Mouse (Mus musculus) small intestine, adult 2 months (tissue): ENCODE data around the gene Csnk2a2. TPM values are rescaled to one million over a fixed set of nuclear protein-coding genes. Genes with fewer than 3 reads are reported as not detected.
A peak's percentile ranks its signal among the peaks of the same experiment; 100 is the strongest.

ENCODE experiments used
- H3K27ac ChIP-seq: fragments of 200-500 bp; 2 replicates; pipeline ENCODE4 v1.5.1; 2012; ENCODE audit warnings: low read depth, low read length, control low read depth, inconsistent platforms; ENCODE audit not compliant: insufficient read depth
- H3K27me3 ChIP-seq: fragments of 200-500 bp; 2 replicates; pipeline ENCODE4 v1.6.1; 2012; ENCODE audit warnings: mild to moderate bottlenecking, moderate library complexity, low read length, inconsistent platforms; ENCODE audit not compliant: control insufficient read depth, insufficient read depth
- H3K36me3 ChIP-seq: fragments of 200-500 bp; 2 replicates; pipeline ENCODE4 v1.6.1; 2012; ENCODE audit warnings: mild to moderate bottlenecking, low read length, control low read depth, inconsistent platforms; ENCODE audit not compliant: control insufficient read depth, insufficient read depth
- H3K4me1 ChIP-seq: fragments of 200-500 bp; 2 replicates; pipeline ENCODE4 v1.6.1; 2012; ENCODE audit warnings: low read length, inconsistent platforms, mixed read lengths; ENCODE audit not compliant: control insufficient read depth, insufficient read depth, insufficient read length
- H3K4me3 ChIP-seq: fragments of 200-500 bp; 2 replicates; pipeline ENCODE4 v1.5.1; 2012; ENCODE audit warnings: low read depth, mild to moderate bottlenecking, control low read depth, inconsistent platforms, low read length, moderate library complexity
- CTCF ChIP-seq: fragments of 200-500 bp; IDR thresholded peaks from 2 replicates; pipeline ENCODE4 v1.5.1; 2012; ENCODE audit warnings: low read depth, mild to moderate bottlenecking, control low read depth, inconsistent platforms, low read length, moderate library complexity, mixed read lengths; ENCODE audit not compliant: insufficient replicate concordance, insufficient read length; ENCODE audit errors: extremely low read depth
- POLR2A ChIP-seq: fragments of 200-500 bp; IDR thresholded peaks from 2 replicates; pipeline ENCODE4 v1.6.1; 2012; ENCODE audit warnings: low read depth, mild to moderate bottlenecking, control low read depth, inconsistent platforms, low read length, moderate library complexity
- WGBS: fragments of 180-500 bp; shearing (Covaris S2); methylation state at CpG from one replicate; pipeline ENCODE4 v1.1.7; 2018; 5-methylcytosine and 5-hydroxymethylcytosine counted together
- polyA plus RNA-seq: library from polyadenylated mRNA; depleted of rRNA; stranded (reverse); fragments of >200 nt; gene quantifications from 2 replicates; pipeline ENCODE4 v1.2.3, GENCODE M21; 2012

Gene Csnk2a2
- polyA plus RNA-seq, 1 experiment: 8.2 TPM

GRCm38 (mm10) chr8:95499266-95500064, 9.6 kb upstream of the Csnk2a2 start:
- no peak overlapping the region for H3K27ac ChIP-seq
- no peaks in the 10 kb centered on the region for H3K27me3 ChIP-seq
- no peak overlapping the region for H3K4me3 ChIP-seq
- H3K36me3 ChIP-seq: no peaks in the 10 kb centered on the region
- 61% methylated on average over 4 of the region's 4 CpGs for WGBS
- no peaks in the 10 kb centered on the region for H3K4me1 ChIP-seq
- TF ChIP-seq CTCF (no peak), POLR2A (no peak)

- no peak overlapping the region for H3K4me3 ChIP-seq
- H3K27ac ChIP-seq: no peak overlapping the region
- no peaks in the 10 kb centered on the region for H3K4me1 ChIP-seq
- no peaks in the 10 kb centered on the region for H3K27me3 ChIP-seq
- 70% methylated on average over 3 of the region's 3 CpGs for WGBS
- no peaks in the 10 kb centered on the region for H3K36me3 ChIP-seq
- TF ChIP-seq POLR2A: no peak
- no peak for TF ChIP-seq CTCF
Measured at GRCm38 (mm10) chr8:95497821-95498220, 8.0 kb upstream of the Csnk2a2 start.

GRCm38 (mm10) chr8:95496420-95496819, 6.6 kb upstream of the Csnk2a2 start:
- Histone ChIP-seq H3K36me3 (no peaks in the 10 kb centered on the region), H3K27ac (no peak overlapping the region), H3K4me1 (no peaks in the 10 kb centered on the region), H3K4me3 (no peak overlapping the region), H3K27me3 (no peaks in the 10 kb centered on the region)
- WGBS: 34% methylated on average over 3 of the region's 3 CpGs
- TF ChIP-seq CTCF: no peak
- TF ChIP-seq POLR2A: no peak

- no peaks in the 10 kb centered on the region for H3K36me3 ChIP-seq
- H3K27me3 ChIP-seq: no peaks in the 10 kb centered on the region
- no peaks in the 10 kb centered on the region for H3K4me1 ChIP-seq
- H3K27ac ChIP-seq: no peak overlapping the region
- H3K4me3 ChIP-seq: no peak overlapping the region
- TF ChIP-seq CTCF (no peak), POLR2A (no peak)
- 78% methylated on average over 6 of the region's 6 CpGs for whole genome bisulfite sequencing
Measured at GRCm38 (mm10) chr8:95495444-95495843, 5.6 kb upstream of the Csnk2a2 start.

- 45% methylated on average over 4 of the region's 4 CpGs for whole genome bisulfite sequencing
- TF ChIP-seq POLR2A (no peak), CTCF (no peak)
- no peak overlapping the region for H3K27ac ChIP-seq
- no peaks in the 10 kb centered on the region for H3K36me3 ChIP-seq
- no peaks in the 10 kb centered on the region for H3K27me3 ChIP-seq
- H3K4me3 ChIP-seq: no peak overlapping the region
- H3K4me1 ChIP-seq: peaks cover 8% of the 10 kb centered on the region
Measured at GRCm38 (mm10) chr8:95492057-95492456, 2.2 kb upstream of the Csnk2a2 start.

GRCm38 (mm10) chr8:95488698-95489332, 1.0 kb downstream of the Csnk2a2 start:
- H3K4me1 ChIP-seq: peaks cover 8% of the 10 kb centered on the region
- no peak overlapping the region for H3K27ac ChIP-seq
- WGBS: 1% methylated on average over 37 of the region's 42 CpGs
- TF ChIP-seq POLR2A (no peak), CTCF (peak; percentile 72)
- H3K4me3 ChIP-seq: peak overlapping the region; percentile 81
- no peaks in the 10 kb centered on the region for H3K27me3 ChIP-seq
- peaks cover 14% of the 10 kb centered on the region for H3K36me3 ChIP-seq

- peaks cover 8% of the 10 kb centered on the region for H3K4me1 ChIP-seq
- WGBS: 1% methylated on average over 67 of the region's 95 CpGs
- H3K27ac ChIP-seq: no peak overlapping the region
- peak overlapping the region; percentile 81 for H3K4me3 ChIP-seq
- no peak for TF ChIP-seq CTCF
- no peaks in the 10 kb centered on the region for H3K27me3 ChIP-seq
- peaks cover 17% of the 10 kb centered on the region for H3K36me3 ChIP-seq
Measured at GRCm38 (mm10) chr8:95487800-95488697, 1.8 kb downstream of the Csnk2a2 start.
